Mouse (Mus musculus): ENCODE measurements around the gene Zpr1.
"Not testable (repeated sequence)": the region's sequence is repeated elsewhere in the genome, so short reads cannot be mapped to it uniquely, and the experiment has no call there.

Gene Zpr1

DNA sequence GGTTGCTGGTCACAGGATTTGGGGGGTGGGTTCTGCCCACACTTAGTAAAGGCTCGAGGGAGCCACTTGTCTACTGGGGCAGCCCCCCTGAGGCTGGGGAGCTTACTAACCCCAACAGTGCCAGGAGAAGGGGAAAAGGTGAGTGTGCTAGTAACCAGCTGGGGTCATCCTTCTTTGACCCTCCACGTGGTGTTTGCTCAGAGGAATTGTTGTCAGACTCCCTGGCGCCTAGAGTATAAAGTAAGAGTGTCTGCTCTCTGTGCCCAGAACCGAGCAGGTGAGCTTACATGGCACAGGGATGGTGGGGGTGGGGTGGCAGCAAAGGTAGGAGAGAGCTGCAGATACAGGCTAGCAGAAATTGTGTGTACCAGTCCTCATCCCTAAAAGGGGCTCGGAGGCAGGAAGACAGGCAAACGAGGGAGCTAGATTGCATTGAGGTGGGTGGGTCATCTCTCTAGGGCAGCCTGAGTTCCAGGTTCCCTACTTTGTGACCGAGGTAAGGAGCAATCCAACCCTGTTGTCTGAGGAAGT, 4.5 kb upstream of the Zpr1 start, which contains the start of gene Apoa5:
Gene Apoa5 (plus strand): TSS at position 291 of the 531 bp plus-strand sequence.
- DNase-seq = no peak

DNA sequence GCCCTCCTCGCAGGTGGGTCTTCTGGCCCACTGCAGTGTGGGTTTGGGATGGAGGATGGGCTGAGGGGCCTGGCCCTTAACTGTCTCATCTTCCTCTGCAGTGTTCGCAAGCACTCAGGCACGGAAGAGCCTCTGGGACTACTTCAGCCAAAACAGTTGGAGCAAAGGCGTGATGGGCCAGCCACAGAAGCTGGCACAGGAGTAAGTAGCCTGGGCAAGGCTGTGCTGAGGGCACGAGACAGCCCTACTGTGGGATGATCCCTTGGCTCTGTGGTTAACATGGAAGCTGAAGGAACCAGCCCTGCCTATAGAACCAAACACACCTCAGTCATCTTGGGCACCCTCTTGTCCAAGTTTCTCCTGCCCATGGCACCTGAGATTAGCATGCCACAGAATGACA, 3.7 kb upstream of the Zpr1 start:
- DNase-seq = no peak

DNA sequence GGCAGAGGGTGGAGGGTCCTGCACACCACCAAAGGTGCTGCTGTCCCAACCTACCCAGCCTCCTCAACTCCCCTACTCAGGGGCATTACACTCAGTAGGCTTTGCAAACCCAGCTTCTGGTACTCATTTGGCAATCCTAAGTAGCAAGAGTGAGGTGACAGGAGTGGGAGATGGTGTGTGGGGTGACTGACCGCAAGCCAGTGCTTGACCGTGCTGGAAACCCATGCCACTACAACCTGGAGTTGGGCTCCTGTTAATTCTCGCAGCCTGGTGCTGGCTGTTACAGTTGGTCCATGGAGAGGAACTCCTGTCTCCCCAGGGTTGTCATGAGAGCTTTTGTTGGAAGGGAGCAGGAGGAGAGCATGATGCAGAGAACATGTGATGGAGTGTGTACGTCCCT, 2.1 kb upstream of the Zpr1 start:
- DNase-seq = no peak

DNA sequence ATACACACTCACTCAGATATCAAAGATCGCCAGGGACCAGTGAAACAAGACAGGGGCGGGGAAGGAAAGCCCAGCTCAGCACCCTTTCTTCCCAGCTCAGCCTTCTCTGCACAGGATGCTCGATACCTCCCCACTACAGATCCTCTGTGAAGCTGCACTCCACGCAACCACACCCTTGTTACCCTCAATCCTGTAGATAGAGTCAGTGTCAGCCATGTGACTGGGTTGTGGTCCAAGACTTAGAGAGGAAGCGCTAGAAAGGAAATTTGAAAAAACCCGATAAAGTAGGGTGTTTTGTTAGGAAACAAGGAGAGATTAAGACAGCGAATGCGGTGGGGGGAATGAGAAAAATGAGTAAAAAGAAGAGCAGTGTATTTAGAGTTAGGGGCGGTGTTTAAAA, 794 bp upstream of the Zpr1 start:
- no peak for DNase-seq

DNA sequence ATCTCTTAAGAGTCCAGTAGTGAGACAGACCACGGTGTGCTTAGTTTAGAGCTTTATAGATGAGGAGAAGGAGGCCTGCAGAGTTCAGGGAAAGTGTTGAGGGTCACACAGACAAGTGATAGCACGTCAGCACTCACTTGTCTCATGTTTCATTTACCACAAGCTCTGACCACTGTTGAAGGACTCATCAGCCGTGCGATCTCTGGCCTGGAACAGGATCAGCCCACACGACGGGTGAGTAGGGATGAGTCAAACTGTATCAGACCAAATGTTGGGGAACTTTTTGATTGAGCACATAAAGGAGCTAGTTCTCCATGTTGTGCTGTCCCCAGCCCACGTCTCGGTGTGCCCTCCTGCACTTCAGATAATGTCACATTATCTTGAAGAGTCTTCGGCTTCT, 1.6 kb downstream of the Zpr1 start:
- DNase-seq = no peak

DNA sequence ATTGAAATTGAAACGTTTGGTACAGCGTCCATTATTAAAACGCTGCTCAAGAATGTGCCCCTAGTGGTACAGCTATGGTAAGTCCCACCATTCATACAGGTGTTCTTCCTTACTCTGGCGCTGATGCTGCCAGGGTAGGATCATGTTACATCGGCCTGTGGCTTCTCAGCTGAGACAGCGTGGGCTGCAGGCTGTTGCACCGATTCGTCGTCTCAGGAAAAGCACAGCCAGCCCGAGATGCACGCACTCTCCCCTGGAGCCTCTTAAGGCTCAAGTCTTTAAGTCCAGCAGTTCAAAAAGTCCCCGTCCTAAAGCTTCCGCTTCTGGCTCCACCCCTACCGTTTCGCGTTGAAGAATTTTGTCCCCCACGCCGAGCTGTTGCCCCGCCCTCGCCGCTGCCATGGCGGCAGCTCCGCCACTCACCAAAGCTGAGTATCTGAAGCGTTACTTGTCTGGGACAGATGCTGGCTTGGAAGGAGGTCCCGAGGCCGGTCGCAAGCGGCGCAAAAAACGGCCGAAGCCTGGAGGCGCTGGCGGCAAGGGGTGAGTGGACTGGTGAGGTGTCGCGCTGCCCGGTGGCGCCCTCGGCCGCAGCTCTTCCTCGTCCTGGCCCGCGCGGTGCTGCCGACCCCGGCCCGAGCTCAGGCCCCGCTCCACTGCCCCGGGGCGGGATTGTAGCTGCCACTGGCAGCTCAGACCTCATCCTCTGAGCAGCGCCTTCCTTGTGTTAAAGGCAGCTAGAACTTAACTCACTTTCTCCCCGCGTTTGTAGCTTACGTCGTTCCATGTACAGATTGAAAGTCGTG, 10.0 kb downstream of the Zpr1 start, which contains the start of gene Bud13:
Gene Bud13 (plus strand): TSS at position 378 of the 806 bp plus-strand sequence.
- peak; percentile 97 to 98 for DNase-seq

DNA sequence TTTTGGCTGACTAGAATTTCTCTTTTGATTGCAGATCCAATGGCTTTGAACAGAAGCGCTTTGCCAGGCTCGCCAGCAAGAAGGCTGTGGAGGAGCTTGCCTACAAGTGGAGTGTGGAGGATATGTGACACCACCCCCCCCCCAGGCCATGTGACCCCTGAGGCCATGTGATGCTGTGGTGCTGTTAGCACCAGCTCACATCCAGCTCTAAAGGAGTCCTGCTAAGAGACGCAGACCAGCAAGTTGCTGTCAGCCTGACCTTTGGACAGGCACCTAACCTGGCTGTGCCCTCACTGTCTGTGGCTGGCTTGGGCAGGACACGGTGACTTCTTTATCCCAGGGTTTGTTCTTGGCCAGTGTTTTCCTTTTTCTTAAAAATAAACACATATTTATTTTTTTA, 25.5 kb downstream of the Zpr1 start:
- DNase-seq = no peak

DNA sequence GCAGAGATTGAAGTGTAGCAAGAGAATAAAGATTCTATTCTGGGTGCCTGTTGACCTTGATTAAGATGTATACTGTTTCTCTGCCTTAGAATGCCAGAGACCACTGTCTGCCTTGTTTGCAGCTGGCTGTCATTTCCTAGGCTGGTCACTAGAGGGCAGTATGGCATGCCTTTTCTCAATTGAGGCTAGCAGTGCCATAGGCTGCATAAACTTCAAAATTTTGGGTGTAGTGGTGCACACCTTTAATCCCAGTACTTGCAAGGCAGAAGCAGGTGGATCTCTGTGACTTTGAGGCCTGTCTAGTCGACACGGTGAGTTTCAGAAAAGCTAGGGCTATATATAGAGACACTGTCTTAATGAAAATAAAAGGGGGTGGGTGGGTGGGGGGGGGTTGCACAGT, 29.3 kb downstream of the Zpr1 start:
- peak; percentile 76 to 83 for DNase-seq

DNA sequence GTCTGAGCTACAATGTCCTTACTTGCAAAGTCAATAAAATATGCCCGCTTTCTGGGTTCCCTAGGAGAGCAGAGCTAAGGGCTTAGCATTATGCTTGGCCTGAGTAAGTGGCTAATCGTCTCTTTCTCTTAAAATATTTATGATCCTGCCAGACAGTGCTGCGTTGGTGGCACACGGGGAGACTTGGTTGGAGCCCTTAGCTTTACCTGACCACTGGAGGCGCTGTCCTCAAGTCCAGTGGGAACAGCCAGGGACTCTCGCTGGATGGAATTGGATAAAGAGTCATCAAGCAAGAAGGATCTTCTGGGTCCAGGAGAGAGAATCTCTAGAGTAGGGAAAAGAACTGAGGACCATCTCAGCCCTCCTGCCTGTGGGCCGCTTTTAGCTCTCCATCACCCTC, 36.3 kb downstream of the Zpr1 start:
- DNase-seq = peak; percentile 48 to 53

DNA sequence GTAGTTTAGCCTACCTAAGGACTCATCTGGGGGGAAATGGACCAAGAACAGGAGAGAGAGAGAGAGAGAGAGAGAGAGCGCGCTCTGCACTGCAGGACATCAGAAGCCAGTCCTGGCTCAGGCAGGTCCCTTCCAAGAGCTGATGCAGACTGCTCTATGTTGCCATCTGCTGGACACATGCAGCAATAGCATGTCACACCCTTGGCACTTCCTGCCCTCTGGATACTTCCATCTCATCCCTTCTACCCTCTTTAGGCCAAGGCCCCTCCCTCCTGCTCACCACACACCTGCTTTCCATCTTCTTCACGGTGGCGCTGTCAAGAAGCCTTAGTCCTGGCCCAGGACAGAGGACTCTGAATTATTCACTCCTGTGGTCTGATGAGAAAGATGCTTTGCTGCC, 41.6 kb downstream of the Zpr1 start:
- peak; percentile 85 to 88 for DNase-seq

DNA sequence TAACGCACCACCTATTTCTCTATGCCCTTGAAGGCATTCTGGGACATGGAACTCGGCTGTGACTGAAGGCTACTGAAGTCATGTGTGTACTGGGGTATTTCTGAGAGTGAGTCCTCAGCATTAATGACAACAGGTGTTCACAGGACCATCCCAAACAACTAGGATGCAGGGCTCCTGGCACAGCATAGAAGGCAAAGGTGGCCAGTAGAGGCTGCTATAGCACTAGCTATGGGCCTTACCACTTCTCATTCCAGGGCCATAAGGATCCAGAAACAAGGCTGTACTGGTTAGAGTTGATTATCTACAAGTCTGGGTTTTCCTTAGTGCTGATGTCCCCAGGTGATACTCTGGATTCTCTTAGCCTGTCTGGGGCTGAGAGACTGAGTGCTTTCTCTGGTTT, 42.1 kb downstream of the Zpr1 start:
- peak in 1 of 2 experiments; percentile 22 for DNase-seq

DNA sequence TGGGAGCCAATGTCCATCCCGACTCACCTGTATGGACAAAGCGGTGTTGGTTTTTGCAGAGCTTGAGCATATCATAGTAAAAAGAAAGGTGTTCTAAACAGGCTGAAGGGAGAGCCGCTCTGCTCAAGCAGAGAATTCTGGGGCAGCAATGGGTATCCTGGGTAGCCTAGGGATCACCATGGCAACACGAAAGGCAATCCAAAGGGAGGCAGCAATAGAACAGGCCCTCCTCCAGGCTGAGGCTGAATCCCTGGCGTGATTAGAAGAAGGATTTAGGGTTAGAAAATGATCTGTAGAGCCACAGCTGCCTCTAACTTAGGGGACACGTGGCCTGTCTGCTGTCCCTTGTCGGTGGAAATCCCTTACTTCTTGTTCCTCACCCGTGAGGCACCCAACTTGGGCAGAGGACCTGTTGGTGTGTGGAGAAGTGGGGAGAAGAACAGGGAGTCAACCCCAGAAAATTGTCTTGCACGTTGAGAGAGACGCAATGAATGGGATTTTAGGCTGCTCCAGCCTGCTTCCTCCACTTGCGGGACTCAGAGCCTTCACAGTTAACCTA, 43.0 kb downstream of the Zpr1 start:
- DNase-seq = peak in 1 of 2 experiments; percentile 47

DNA sequence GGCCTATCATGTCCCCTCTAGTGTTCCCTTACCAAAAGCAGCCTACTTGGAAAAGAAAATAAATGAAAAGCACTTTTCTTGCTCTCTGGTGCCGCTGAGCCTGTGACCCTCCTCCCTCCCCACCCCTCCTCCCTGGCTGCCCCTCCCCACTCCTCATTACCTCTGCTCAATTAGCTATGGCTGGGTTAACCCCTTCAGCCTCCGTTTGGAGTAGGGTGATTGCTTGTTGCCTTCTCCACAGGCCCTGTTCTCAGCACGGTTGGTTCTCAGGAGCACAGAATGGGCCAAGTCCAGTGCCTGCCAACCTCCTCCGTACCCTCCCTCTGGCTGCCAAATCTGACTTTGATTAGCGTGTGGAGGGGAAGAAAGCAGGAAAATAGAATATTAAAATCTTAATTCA, 43.5 kb downstream of the Zpr1 start:
- peak; percentile 64 to 82 for DNase-seq

DNA sequence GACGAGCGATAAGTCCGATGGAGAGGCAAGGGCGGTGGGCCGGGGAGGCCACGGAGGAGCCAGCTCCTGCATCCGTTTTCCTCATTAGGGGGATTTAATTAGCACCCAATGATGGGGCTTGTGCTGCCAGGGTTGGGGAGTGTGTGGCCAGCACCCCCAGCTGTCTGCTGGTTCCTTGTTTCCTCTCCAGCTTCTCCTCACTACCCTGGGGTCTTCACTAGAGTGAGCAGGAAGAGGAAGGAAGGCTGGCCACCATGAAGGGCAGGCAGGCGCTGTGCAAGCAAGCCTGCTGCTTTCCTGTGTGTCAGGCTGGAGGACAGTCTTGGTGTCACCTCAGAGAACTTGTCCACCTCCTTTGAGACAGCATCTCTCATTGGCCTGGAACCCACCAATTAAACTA, 44.0 kb downstream of the Zpr1 start:
- peak; percentile 44 to 55 for DNase-seq

DNA sequence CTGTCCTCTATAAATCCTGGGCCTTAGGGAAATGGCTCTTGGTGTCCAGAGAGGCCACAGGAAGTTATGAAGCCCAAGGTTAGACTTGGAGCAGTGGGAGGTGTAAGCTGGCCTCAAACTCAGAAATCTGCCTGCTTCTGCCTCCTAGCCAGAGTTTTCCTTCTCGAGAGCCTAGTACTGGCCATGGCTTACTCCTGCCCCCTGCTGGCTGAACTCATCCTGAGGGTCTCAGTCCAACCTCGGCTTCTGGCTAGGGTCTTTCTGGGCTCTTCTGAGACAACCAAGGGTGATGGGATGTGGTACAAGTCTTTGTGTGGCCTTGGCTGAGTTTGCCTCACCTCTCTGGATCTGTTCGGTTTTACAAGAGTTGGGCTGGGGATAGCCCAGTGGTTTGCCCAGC, 45.1 kb downstream of the Zpr1 start:
- DNase-seq = no peak

DNA sequence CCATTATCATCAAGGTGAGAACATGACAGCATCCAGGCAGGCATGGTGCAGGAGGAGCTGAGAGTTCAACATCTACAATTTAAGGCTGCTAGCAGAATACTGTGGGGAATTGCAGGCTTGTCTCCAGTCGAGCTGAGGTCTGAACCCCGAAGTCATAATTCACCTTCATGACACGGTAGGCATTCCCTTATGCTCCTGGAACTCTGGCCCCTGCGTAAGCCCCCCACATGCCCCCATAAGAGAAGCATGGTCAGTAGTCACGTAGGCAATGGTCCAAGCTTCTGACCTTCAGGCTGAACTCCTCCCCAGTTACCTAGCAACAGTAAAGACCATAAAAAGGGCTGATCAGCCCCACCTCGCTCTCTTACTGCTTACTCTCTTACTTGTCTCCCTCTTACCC, 47.0 kb downstream of the Zpr1 start, which contains the start of gene 4931429L15Rik:
Gene 4931429L15Rik (minus strand): TSS at position 101 of the 400 bp plus-strand sequence.
- not testable (repeated sequence) for DNase-seq

DNA sequence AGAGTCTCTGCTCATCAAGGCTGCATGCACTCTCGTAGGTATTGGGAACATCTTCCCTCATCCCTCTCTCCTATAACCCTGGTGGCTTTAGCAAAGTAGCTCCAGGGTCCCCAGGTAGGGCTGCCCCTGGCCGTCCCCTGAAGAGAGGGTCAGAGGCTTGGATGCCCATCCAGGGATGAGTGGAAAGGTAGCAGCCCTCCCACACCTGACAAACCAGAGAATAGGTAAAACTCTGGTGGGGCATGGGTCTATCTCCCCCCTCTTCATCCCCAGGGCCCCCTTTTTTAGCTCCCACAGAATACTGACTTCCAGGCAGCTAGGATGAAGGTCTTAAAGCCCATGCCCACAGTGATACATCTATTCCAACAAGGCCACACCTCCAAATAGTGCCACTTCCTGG, 47.6 kb downstream of the Zpr1 start:
- no peak for DNase-seq

DNA sequence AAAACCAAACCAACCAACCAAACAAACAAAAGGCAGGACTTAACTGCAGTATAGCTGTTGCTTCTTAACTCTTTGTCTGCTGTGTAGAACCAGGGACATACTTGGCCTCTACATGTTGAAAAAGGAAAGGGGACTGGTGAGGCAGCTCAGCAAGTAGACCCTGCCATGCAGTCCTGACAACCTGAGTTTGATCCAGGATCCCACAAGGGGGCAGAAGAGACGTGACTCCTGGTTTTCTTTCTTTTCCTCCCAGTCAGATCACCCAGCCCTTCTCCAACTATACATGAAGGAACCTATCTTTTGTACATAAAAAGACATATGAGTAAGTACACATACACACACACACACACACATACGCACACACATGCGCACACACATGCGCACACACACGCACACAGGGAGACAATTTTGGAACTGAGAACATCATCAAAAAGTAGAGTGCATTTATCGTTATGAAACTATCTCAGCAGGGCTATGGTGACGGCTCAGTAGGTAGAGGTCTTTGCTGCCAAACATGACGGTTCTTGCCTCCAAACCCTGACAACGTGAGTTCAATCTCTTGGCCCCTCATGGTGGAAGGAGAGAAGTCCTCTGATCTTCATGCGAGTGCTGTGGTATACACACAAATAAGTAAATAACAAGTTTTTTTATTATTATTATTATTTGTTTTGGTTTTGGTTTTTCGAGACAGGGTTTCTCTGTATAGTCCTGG, 54.0 kb downstream of the Zpr1 start:
- DNase-seq = peak in 1 of 2 experiments; percentile 33

DNA sequence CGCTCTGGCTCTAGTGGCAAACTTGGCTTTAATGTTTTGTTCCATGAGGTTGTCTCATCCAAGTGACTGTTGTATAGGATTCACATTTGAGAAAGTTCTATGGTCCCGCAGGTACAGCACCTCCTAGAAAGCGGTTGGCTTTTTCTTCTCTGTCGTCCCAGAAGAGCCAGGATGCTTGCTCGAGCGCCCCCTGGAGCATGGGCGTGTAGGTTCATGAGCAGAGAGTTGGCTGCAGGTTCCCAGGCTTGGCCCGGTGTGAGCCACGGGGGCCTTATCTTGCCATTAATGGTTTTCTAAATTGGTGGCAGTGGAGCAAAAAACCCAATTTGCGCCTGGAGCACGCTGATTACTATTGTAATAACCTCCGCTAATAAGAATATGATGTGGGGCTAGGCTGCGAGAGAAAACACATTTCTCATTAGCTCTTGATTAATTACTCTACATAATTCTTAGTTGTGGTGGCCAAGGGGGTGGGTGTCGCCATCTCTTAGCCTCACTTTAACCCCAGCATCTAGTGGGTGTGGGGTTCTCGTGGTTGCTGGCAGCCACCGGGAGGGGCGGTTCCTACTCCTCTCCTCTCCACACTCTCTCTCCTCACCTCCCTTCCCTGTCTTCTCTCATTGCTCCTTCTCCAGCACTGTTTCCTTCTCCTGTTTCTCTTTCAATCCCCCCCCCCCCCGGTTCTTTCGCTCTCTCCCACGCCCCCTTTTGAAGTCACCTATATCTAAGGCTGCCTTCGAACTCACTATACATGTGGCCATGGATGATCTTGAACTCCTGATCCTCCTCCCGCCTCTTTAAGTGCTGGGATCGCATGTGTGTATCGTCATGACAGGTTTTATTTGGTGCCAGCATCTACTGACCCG, 55.1 kb downstream of the Zpr1 start:
- DNase-seq = peak; percentile 62 to 65

DNA sequence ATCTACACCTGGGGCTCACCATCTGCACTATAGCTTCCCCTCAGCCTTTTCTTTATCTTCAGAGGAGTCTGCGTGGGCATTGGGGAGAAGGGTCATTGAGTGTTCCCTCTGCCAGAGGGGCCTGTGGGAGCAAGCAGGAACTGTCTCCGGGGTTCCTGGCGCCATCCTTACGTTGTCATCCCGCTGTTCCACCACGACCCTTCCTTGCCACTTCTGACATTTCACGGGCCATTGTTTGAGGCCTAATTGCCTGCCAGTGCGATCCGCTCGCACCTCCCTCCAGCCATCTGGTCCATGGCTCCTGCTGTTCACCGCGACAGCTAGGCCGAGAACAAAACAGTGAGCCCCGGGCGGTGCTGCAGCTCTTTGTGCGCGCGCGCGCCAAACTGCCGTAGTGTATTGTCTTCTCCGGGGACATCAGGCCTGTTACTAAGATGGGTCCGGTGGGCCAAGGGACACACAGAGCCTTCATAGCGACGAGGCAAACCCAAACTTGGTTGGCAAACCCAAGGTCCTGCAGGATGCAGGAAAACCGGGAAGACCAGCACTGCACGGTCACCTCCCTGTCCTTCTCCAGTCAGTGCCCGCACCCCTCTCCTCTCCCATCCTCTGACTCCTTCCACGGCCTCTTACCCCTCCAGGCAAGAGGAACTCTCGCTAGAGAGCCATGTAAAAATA, 55.8 kb downstream of the Zpr1 start:
- DNase-seq = peak; percentile 87 to 92

DNA sequence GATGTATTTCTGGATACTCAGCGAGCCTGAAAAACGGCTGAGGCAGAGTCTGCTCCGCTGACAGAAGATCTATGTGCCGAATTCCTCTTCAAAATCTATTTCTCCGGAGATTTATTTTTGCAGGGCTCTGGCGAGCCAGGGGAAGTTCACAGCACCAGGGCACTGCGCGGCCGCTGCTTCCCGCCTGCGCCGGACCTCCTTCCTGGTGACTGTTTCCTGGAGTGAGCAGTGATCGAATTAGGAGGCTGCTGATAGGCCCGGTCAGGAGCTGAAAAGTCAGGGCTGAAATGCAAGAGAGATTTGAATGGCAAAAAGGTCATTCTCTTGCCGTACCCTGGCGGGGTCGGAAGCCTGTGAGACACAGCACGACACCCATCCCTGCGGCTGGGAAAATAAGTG, 56.4 kb downstream of the Zpr1 start:
- DNase-seq = peak in 1 of 2 experiments; percentile 48

Data from cerebellum, postnatal 10 days (tissue).